Mouse (Mus musculus) stomach, embryonic 14.5 days (tissue): ENCODE measurements around the gene Nfib. TPM values are rescaled to one million over a fixed set of nuclear protein-coding genes. Genes with fewer than 3 reads are reported as not detected.
A peak's percentile ranks its signal among the peaks of the same experiment; 100 is the strongest.

Experiments used
- ATAC-seq: fragments of 200-750 bp; cut with Nextera tagmentation; 2 replicates; pipeline ENCODE4 v1.8.0; 2017; ENCODE audit warnings: low read depth, moderate TSS enrichment; ENCODE audit not compliant: insufficient number of reproducible peaks, insufficient read depth, low FRiP score
- H3K27ac ChIP-seq: fragments of 300-500 bp; sonication (generic); 2 replicates; pipeline ENCODE4 v1.5.1; 2014; ENCODE audit warnings: mild to moderate bottlenecking, low read length, moderate library complexity, mixed read lengths
- H3K27me3 ChIP-seq: fragments of 300-500 bp; sonication (generic); 2 replicates; pipeline ENCODE4 v1.6.1; 2014; ENCODE audit warnings: low read length, control low read depth, mixed read lengths; ENCODE audit not compliant: control insufficient read depth, insufficient read depth
- H3K36me3 ChIP-seq: fragments of 300-500 bp; sonication (generic); 2 replicates; pipeline ENCODE4 v1.6.1; 2014; ENCODE audit warnings: mild to moderate bottlenecking, control low read depth, low read length, moderate library complexity, mixed read lengths; ENCODE audit not compliant: control insufficient read depth, insufficient read depth
- H3K4me1 ChIP-seq: fragments of 300-500 bp; sonication (generic); 2 replicates; pipeline ENCODE4 v1.6.1; 2014; ENCODE audit warnings: low read length, control low read depth, mixed read lengths; ENCODE audit not compliant: control insufficient read depth, insufficient read depth
- H3K4me2 ChIP-seq: fragments of 300-500 bp; sonication (generic); replicated peaks from 2 replicates; pipeline ENCODE4 v1.6.1; 2014; ENCODE audit warnings: low read depth, low read length, control low read depth
- H3K4me3 ChIP-seq: fragments of 300-500 bp; sonication (generic); 2 replicates; pipeline ENCODE4 v1.5.1; 2014; ENCODE audit warnings: low read depth, low read length, control low read depth
- H3K9ac ChIP-seq: fragments of 300-500 bp; sonication (generic); replicated peaks from 2 replicates; pipeline ENCODE4 v1.6.1; 2014; ENCODE audit warnings: low read depth, mild to moderate bottlenecking, control low read depth, low read length, moderate library complexity, mixed read lengths
- H3K9me3 ChIP-seq: fragments of 300-500 bp; sonication (generic); 2 replicates; pipeline ENCODE4 v1.6.1; 2016; ENCODE audit warnings: low read depth, low read length, control low read depth; ENCODE audit not compliant: control insufficient read depth
- WGBS: fragments of 180-500 bp; shearing (Covaris S2); extraction: QIAGEN DNeasy Blood & Tissue Kit; methylation state at CpG from one replicate; pipeline ENCODE4 v1.1.7; 2014; 5-methylcytosine and 5-hydroxymethylcytosine counted together
- polyA plus RNA-seq: library from polyadenylated mRNA; unstranded; fragments of >200 nt; fragmentation: Nextera tagmentation; extraction: Ambion mirVana; gene quantifications from 2 replicates; pipeline ENCODE4 v1.2.1, GENCODE M21; 2014

Gene Nfib
- polyA plus RNA-seq, 1 experiment from 2014 or later: 94.5 TPM

DNA sequence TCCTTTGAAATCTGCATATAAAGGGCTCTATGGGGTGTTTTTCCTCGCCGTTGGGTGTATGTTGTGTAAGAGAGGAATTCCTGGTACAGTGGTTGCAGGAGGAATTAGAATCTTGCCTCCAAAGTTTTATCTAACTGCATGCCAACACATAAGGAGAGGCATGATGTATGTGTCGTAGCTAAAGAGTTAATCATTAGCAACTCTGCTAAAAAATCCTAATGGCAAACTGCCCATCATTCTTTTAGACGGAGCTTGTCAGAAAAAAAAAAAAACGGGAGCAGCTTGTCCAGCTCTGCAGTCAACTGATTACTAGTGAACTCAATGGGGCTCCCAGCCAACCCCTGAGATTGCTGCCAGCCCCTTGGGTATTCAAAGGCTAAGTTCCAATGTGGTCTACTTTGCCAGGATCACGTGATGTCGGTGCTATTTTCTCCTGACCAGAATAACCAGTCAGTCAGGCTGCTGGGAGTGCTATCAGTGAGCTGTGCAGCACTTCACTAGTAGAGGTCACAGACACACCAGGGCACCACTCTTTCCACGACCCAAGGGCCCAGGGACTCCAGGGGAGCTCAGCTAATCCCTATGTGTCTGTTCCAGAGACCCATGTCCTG lies 258.4 kb downstream of the Nfib start:
- no peak overlapping the region for H3K4me2 ChIP-seq
- peak; percentile 94 for ATAC-seq
- H3K4me1 ChIP-seq: peaks cover 49% of the 10 kb centered on the region
- no peaks in the 10 kb centered on the region for H3K9me3 ChIP-seq
- H3K4me3 ChIP-seq: no peak overlapping the region
- no peaks in the 10 kb centered on the region for H3K36me3 ChIP-seq
- WGBS: 16% methylated on average over 8 of the region's 8 CpGs
- no peak overlapping the region for H3K9ac ChIP-seq
- H3K27ac ChIP-seq: peak overlapping the region; percentile 82; the same call in 1 of the 2 replicates
- H3K27me3 ChIP-seq: no peaks in the 10 kb centered on the region

- Histone ChIP-seq H3K9ac (no peak overlapping the region), H3K4me3 (no peak overlapping the region), H3K4me2 (no peak overlapping the region), H3K9me3 (no peaks in the 10 kb centered on the region), H3K27me3 (no peaks in the 10 kb centered on the region), H3K27ac (no peak overlapping the region; the same call in 1 of the 2 replicates), H3K36me3 (no peaks in the 10 kb centered on the region), H3K4me1 (peaks cover 60% of the 10 kb centered on the region)
- ATAC-seq: no peak
- 29% methylated on average over 1 of the region's 1 CpGs for WGBS
Measured at GRCm38 (mm10) chr4:82444078-82444477, 261.5 kb downstream of the Nfib start.

DNA sequence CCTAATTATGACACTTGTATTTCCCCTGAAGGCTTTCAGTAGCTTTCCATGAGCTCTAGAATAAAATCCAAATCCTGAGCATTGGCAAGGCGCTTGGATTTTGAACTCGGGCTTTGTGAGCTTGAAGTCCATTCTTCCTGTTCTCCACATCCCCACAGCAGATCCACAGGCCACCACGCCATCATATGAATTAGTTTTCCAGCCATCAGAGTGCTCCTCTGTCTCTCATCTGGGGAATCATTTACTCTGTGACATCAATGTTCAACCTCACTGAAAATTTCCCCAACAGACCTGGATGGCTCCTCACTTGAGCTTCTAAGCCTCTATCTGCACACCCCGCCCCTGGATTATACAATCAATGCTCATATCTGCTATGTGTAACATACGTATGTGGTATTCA lies 262.1 kb downstream of the Nfib start:
- no peak for ATAC-seq
- Histone ChIP-seq H3K4me1 (peaks cover 60% of the 10 kb centered on the region), H3K36me3 (no peaks in the 10 kb centered on the region), H3K9me3 (no peaks in the 10 kb centered on the region), H3K4me3 (no peak overlapping the region), H3K27ac (no peak overlapping the region; the same call in 1 of the 2 replicates), H3K9ac (no peak overlapping the region), H3K27me3 (no peaks in the 10 kb centered on the region), H3K4me2 (no peak overlapping the region)
- 87% methylated on average over 5 of the region's 5 CpGs for WGBS

DNA sequence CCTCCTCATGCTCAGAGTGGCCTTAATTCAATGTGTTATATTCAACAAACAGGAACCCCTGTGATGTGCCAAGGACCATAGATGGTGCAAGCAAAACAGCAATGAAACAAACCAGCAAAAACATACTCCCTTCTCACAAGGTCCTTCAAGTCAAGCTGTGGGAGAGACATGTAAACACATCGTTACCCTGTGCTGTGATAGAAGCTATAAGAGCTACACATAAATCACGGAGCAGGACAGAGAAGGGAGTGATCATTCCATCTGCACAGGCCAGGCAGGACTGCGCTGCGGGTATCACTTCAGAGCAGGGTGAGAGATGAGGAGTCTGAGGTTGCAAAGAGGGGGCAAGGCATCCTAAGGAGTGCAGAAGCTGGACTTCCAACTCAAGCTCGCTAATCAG lies 262.5 kb downstream of the Nfib start:
- 40% methylated on average over 5 of the region's 5 CpGs for WGBS
- no peak overlapping the region for H3K9ac ChIP-seq

DNA sequence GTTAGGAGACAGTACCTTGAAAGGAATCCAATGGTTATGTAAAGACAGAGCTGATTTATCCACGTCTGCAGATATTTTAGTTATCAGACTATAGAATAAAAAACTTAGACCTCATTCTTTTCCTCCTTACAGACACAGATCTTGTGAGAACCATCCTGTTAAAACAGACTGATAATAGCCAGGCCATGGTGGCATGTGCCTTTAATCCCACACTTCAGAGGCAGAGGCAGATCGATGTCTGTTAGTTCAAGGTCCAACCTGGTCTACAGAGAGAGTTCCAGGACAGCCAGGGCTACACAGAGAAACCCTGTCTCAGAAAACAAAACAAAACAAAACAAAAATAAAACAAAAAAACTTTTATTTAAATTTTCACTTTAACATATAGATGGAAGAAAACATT lies 264.9 kb downstream of the Nfib start:
- H3K9ac ChIP-seq: no peak overlapping the region
- H3K27ac ChIP-seq: no peak overlapping the region
- peaks cover 62% of the 10 kb centered on the region for H3K4me1 ChIP-seq
- H3K27me3 ChIP-seq: no peaks in the 10 kb centered on the region
- H3K4me3 ChIP-seq: no peak overlapping the region
- H3K9me3 ChIP-seq: no peaks in the 10 kb centered on the region
- no peaks in the 10 kb centered on the region for H3K36me3 ChIP-seq
- no peak overlapping the region for H3K4me2 ChIP-seq
- WGBS: 59% methylated on average over 2 of the region's 2 CpGs
- no peak for ATAC-seq

More for the DNA sequence above, 262.5 kb downstream of the Nfib start:
- H3K4me2 ChIP-seq: no peak overlapping the region
- no peak for ATAC-seq
- H3K27me3 ChIP-seq: no peaks in the 10 kb centered on the region
- H3K9me3 ChIP-seq: no peaks in the 10 kb centered on the region
- H3K4me1 ChIP-seq: peaks cover 63% of the 10 kb centered on the region
- no peak overlapping the region for H3K4me3 ChIP-seq
- no peaks in the 10 kb centered on the region for H3K36me3 ChIP-seq
- H3K27ac ChIP-seq: no peak overlapping the region

GRCm38 (mm10) chr4:82439813-82440212 lies 265.7 kb downstream of the Nfib start:
- no peaks in the 10 kb centered on the region for H3K27me3 ChIP-seq
- no peak overlapping the region for H3K4me2 ChIP-seq
- H3K36me3 ChIP-seq: no peaks in the 10 kb centered on the region
- peak; percentile 31; the same call in 1 of the 2 replicates for ATAC-seq
- H3K9me3 ChIP-seq: no peaks in the 10 kb centered on the region
- H3K27ac ChIP-seq: no peak overlapping the region; the same call in 1 of the 2 replicates
- no peak overlapping the region for H3K4me3 ChIP-seq
- no peak overlapping the region for H3K9ac ChIP-seq
- peaks cover 70% of the 10 kb centered on the region for H3K4me1 ChIP-seq
- WGBS: 31% methylated on average over 8 of the region's 8 CpGs

DNA sequence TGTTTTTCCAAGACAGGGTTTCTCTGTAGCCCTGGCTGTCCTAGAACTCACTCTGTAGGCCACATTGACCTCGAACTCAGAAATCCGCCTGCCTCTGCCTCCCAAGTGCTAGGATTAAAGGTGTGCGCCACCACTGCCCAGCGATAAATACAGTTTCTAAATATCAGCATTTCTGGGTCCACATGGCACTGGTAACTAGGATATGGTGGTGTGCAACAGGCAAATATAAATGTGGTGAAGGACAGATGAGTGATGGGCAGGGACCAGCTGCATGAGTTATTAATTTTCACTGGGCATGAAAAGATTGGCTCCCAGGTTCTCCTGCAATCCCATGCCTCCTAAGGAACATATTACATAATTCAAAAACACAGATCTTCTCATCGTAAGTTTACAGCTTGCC lies 266.9 kb downstream of the Nfib start:
- Histone ChIP-seq H3K9ac (no peak overlapping the region), H3K36me3 (no peaks in the 10 kb centered on the region), H3K4me1 (peaks cover 76% of the 10 kb centered on the region), H3K27me3 (no peaks in the 10 kb centered on the region), H3K9me3 (no peaks in the 10 kb centered on the region), H3K4me3 (no peak overlapping the region), H3K4me2 (no peak overlapping the region), H3K27ac (no peak overlapping the region; the same call in 1 of the 2 replicates)
- WGBS: 93% methylated on average over 5 of the region's 5 CpGs
- ATAC-seq: no peak

DNA sequence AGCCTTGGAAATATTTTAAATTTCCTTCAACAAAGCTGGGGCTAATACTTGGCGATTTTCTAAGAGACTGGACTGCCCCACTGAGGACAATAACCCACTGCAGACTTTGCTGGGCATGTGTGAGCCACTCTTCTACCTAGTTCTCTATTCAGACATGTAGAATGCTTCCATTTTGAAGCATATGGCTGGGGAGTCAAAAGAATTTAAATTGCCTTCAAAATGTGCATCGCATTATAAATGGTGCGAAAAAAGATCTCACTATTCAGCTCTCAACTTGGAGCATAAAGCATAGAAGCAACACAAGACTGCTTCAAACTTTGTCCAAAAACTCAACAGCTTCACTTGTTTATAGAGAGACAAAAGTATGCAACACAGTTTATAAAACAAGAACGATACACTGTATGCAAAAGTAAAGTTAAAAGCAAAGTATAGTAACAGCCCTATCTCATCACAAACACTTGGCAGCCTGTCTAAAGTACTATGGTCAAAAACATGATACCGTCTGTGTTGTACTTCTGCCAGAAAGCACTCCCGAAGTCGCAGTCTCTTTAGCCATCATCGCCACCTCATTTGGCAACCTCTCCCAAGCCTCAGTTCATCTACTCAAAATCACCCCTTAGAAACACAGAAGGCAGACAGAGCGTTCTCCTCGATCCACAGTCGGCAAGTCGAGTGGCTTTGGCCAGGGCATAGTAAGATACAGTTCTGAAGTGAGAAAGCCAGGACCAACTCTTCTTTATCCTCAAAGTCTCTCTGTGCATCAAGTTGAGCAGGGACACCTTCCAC lies 267.8 kb downstream of the Nfib start:
- H3K4me3 ChIP-seq: no peak overlapping the region
- 66% methylated on average over 12 of the region's 12 CpGs for WGBS
- no peaks in the 10 kb centered on the region for H3K9me3 ChIP-seq
- H3K4me2 ChIP-seq: 0 out of 2 replicates have a peak overlapping the region, but pooled peaks have one; percentile 8
- peaks cover 69% of the 10 kb centered on the region for H3K4me1 ChIP-seq
- H3K27me3 ChIP-seq: no peaks in the 10 kb centered on the region
- no peak overlapping the region for H3K9ac ChIP-seq
- H3K27ac ChIP-seq: peak overlapping the region; percentile 64; the same call in 1 of the 2 replicates
- no peaks in the 10 kb centered on the region for H3K36me3 ChIP-seq
- no peak for ATAC-seq
